Mouse (Mus musculus) spleen, adult 10 weeks (tissue): Measurements from ENCODE around the gene Gm17689. TPM values are rescaled to one million over a fixed set of nuclear protein-coding genes. Genes with fewer than 3 reads are reported as not detected.

Experiments
- polyA plus RNA-seq: library from polyadenylated mRNA; stranded (reverse); fragments of 350-450 nt; fragmentation: Illumina TruSeq; extraction: RNeasy Lipid Tissue Mini Kit (QIAGEN cat#74804); gene quantifications from one replicate; pipeline ENCODE4 v1.2.3, GENCODE M21; 2015; ENCODE audit warnings: low replicate concordance; ENCODE audit not compliant: insufficient read depth

Gene Gm17689
- polyA plus RNA-seq = not detected

GRCm38 (mm10) chr9:36582535-36582934 lies at the start of gene Gm17689:
Gene Gm17689 (minus strand): TSS chr9:36582635.

DNA sequence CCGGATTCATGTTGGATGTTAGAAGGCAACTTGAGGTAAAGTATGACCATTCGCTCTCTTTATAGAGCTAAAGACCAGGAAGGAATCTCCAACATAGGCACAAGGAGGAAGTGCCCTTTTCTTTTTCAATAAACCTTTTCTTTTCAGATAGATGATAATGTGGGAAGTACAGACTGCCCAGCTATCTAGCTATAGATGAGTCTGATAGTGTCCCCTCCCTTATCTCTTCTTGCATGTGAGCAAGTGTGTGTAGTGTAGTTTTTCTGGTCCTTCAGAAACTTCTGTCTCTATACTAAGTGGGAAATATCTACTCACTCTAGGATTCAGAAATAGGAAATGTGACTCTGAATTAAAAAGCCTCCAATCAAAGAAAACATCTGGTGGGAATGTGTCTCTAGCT lies 40.6 kb downstream of the Gm17689 start, which contains the start of gene Gm5615:
Gene Gm5615, minus strand, starts transcription at position 101 of the 400 bp plus-strand sequence.

Other genes with a start within 250 kb of the Gm17689 start
- gene Gm7257, start 150.8 kb downstream of the Gm17689 start, polyA plus RNA-seq = not detected
- gene Gm9513, start 107.0 kb downstream of the Gm17689 start, polyA plus RNA-seq = not detected
- gene Gm5615, start 40.7 kb downstream of the Gm17689 start, polyA plus RNA-seq = not detected
- gene A630095E13Rik, start 60.7 kb upstream of the Gm17689 start, polyA plus RNA-seq = not detected
- not detected for gene Acrv1, start 110.6 kb upstream of the Gm17689 start, polyA plus RNA-seq
- gene Chek1, start 144.4 kb upstream of the Gm17689 start, polyA plus RNA-seq = 7.3 TPM
- 215 TPM for gene Stt3a, start 185.0 kb upstream of the Gm17689 start, polyA plus RNA-seq
- 83.6 TPM for gene Ei24, start 214.8 kb upstream of the Gm17689 start, polyA plus RNA-seq
- 1.3 TPM for gene Fez1, start 239.2 kb upstream of the Gm17689 start, polyA plus RNA-seq